26 mouse cellular contexts compared by ENCODE assay signal in genomic region chr16:44986029-44986428, GRCm38 (mm10). TPM values are rescaled to one million over a fixed set of nuclear protein-coding genes. Genes with fewer than 3 reads are reported as not detected.
DNase-seq lines count a peak whose midpoint lies in the region; ATAC-seq and TF ChIP-seq lines count a peak whose summit lies in the region.
"Had no signal": no experiment of that assay in that cellular context is flagged by ENCODE, and none has a peak within 500 bp of the region (broad histone marks: within the 10 kb centered on the region; RNA-seq: fewer than 3 reads in every experiment).

No protein-coding gene starts in this region.

- H3K4me3 ChIP-seq in bone marrow macrophage, adult 2 months (ENCODE audit: insufficient read depth, low read length), result no peak overlapping the region
- H3K4me3 ChIP-seq: forebrain, embryonic 10.5 days; gastrocnemius, adult 2 months; heart, adult 2 months; hindbrain, embryonic 12.5 days; hindbrain, embryonic 15.5 days had no signal

- TF ChIP-seq POLR2A in bone marrow macrophage, adult 2 months (IDR thresholded peaks at IDR 0.05; ENCODE audit: borderline replicate concordance, low read depth, low read length), result no peak

- peak; percentile 43 for ATAC-seq in granulocyte monocyte progenitor cell, adult 5-6 weeks (replicated peaks; ENCODE audit: poor library complexity, severe bottlenecking)
- ATAC-seq in megakaryocyte progenitor cell, adult 5-6 weeks (replicated peaks; ENCODE audit: poor library complexity), result peak; percentile 47
- ATAC-seq: activated CD4-positive, CD25-positive, alpha-beta regulatory T cell, adult 4 months; forebrain, embryonic 14.5 days; forebrain, postnatal 0 days had no signal

- H3K4me1 ChIP-seq in bone marrow macrophage, adult 2 months (ENCODE audit: control insufficient read depth, insufficient read depth, low read length), result peaks cover 29% of the 10 kb centered on the region
- H3K4me1 ChIP-seq: forebrain, embryonic 10.5 days; hindbrain, embryonic 12.5 days; hindbrain, embryonic 15.5 days had no signal

- no peak for DNase-seq in yolk sac, embryonic 10.5 days (ENCODE audit: low spot score)
- DNase-seq in cerebellum, postnatal 10 days, result no peak
- no peak for DNase-seq in thymus, postnatal 4 days
- DNase-seq: adrenal gland, adult 8-10 months; adrenal gland, postnatal 25 days; cerebellum, adult 18-20 months; cerebellum, adult 9-10 months; cerebellum, postnatal 25 days; forebrain, postnatal 0 days; gastrocnemius, adult 2 months; gastrocnemius, postnatal 14 days; heart, adult 2 months had no signal

- TF ChIP-seq CTCF in bone marrow macrophage, adult 2 months (IDR thresholded peaks at IDR 0.05; ENCODE audit: low read depth, low read length), result no peak

- H3K27ac ChIP-seq in bone marrow macrophage, adult 2 months (ENCODE audit: insufficient read depth, low read depth, low read length), result peak overlapping the region; percentile 18
- H3K27ac ChIP-seq: forebrain, embryonic 10.5 days; gastrocnemius, adult 2 months; heart, adult 2 months; hindbrain, embryonic 12.5 days; hindbrain, embryonic 15.5 days had no signal

RNA-seq across cellular contexts. Expression of gene Cd200r3, which starts 42.6 kb away (rescaled TPM):
- 0.63 TPM in 1 of 2 replicates, not detected in the other for polyA plus RNA-seq in bone marrow macrophage, adult 2 months (2012; ENCODE audit: insufficient read depth, insufficient read length, missing spikeins)
- total RNA-seq in granulocyte monocyte progenitor cell, adult 5-6 weeks (2014; fragmentation: Nextera tagmentation), result 3.1 TPM in 1 of 2 replicates, not detected in the other
- 1.5 and 1.9 TPM in 2 replicates for total RNA-seq in granulocyte monocyte progenitor cell, adult 5-6 weeks (2017)
- 0.69 and 1.2 TPM in 2 replicates for total RNA-seq in megakaryocyte progenitor cell, adult 5-6 weeks (2015)
- 0.64 and 3.9 TPM in 2 replicates for total RNA-seq in megakaryocyte progenitor cell, adult 5-6 weeks (2017)
- total RNA-seq: adrenal gland, postnatal 25 days; ES-E14; forebrain, postnatal 0 days; gastrocnemius, adult 2 months; heart, adult 2 months; heart, postnatal 25 days; hematopoietic stem cell, adult 5-6 weeks had no signal
- polyA plus RNA-seq: embryonic facial prominence, embryonic 11.5 days; forebrain, embryonic 10.5 days; forebrain, embryonic 14.5 days; frontal cortex, adult 2 months; heart, adult 2 months; hindbrain, embryonic 12.5 days; intestine, embryonic 14.5 days had no signal
